Mouse (Mus musculus): Measurements from ENCODE around the gene Mrgprb8. TPM values are rescaled to one million over a fixed set of nuclear protein-coding genes. Genes with fewer than 3 reads are reported as not detected.

Gene Mrgprb8
- polyA plus RNA-seq (2017; shearing (Covaris generic)) = not detected

DNA sequence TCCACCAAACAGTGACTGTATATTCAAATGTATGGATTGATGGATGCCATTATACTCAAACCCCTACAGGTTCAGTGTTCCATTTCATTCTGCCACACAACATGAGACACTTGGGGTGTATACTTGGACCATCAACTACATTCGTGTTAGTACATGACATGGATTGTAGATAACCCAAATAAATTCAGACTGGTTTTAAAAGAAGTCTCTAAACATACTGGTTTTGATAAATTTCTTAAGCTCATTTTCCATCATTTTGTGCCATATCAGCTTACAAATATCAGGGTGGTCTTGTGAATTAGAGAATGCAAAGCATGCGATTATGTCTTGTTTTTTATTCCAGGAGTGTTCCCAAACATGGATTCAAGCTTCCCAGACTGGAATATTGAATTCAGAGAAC is at the start of gene Mrgprb8:
TSS of gene Mrgprb8 (plus strand) at position 301 of the 400 bp plus-strand sequence.

Other genes starting within 250 kb of the Mrgprb8 start
- gene Mrgprb5, start 219.5 kb upstream of the Mrgprb8 start, polyA plus RNA-seq (2017; shearing (Covaris generic)) = not detected
- gene Mrgprb4, start 189.2 kb upstream of the Mrgprb8 start, polyA plus RNA-seq (2017; shearing (Covaris generic)) = not detected
- gene Mrgprb1, start 67.8 kb downstream of the Mrgprb8 start, polyA plus RNA-seq (2017; shearing (Covaris generic)) = not detected
- 0.14 TPM for gene Mrgprx2, start 110.8 kb downstream of the Mrgprb8 start, polyA plus RNA-seq (2017; shearing (Covaris generic))
- gene Mrgprb2, start 169.6 kb downstream of the Mrgprb8 start, polyA plus RNA-seq (2017; shearing (Covaris generic)) = not detected